Mouse (Mus musculus): ENCODE measurements at regions not wholly inside any gene's neighbourhood (a gene's known extent, or its start where the extent isn't known, plus 50 kb on each side); places are given as distances from the start of the nearest gene placed in this dataset.
"Not testable (repeated sequence)": the region's sequence is repeated elsewhere in the genome, so short reads cannot be mapped to it uniquely, and the experiment has no call there.

GRCm38 (mm10) chr16:15175516-15175915 is 141.7 kb upstream of the Gm21897 start:
- DNase-seq (ENCODE audit: low spot score), result no peak

GRCm38 (mm10) chr16:15185714-15186113 is 131.5 kb upstream of the Gm21897 start:
- DNase-seq (ENCODE audit: low spot score), result no peak

GRCm38 (mm10) chr16:15194926-15195711 is 122.1 kb upstream of the Gm21897 start:
- DNase-seq (ENCODE audit: low spot score), result peak; percentile 80

- not testable (repeated sequence) for DNase-seq (ENCODE audit: low spot score)
Observed at GRCm38 (mm10) chr16:15195931-15196330, 121.3 kb upstream of the Gm21897 start.

GRCm38 (mm10) chr16:15196855-15197254 is 120.4 kb upstream of the Gm21897 start:
- DNase-seq (ENCODE audit: low spot score), result no peak

GRCm38 (mm10) chr16:15215921-15216320 is 101.3 kb upstream of the Gm21897 start:
- DNase-seq (ENCODE audit: low spot score), result no peak

- peak; percentile 42 for DNase-seq (ENCODE audit: low spot score)
Observed at GRCm38 (mm10) chr16:15220961-15221547, 96.2 kb upstream of the Gm21897 start.

- DNase-seq (ENCODE audit: low spot score), result no peak
Observed at GRCm38 (mm10) chr16:15237836-15238235, 79.4 kb upstream of the Gm21897 start.

GRCm38 (mm10) chr16:15238449-15238848 is 78.8 kb upstream of the Gm21897 start:
- DNase-seq (ENCODE audit: low spot score), result no peak

GRCm38 (mm10) chr16:15250186-15250585 is 67.1 kb upstream of the Gm21897 start:
- no peak for DNase-seq (ENCODE audit: low spot score)

- DNase-seq (ENCODE audit: low spot score), result no peak
Observed at GRCm38 (mm10) chr16:15251686-15252085, 65.6 kb upstream of the Gm21897 start.

- DNase-seq (ENCODE audit: low spot score), result no peak
Observed at GRCm38 (mm10) chr16:15252666-15253347, 64.5 kb upstream of the Gm21897 start.

GRCm38 (mm10) chr16:15253348-15253693 is 63.9 kb upstream of the Gm21897 start:
- no peak for DNase-seq (ENCODE audit: low spot score)

GRCm38 (mm10) chr16:15254669-15255068 is 62.6 kb upstream of the Gm21897 start:
- no peak for DNase-seq (ENCODE audit: low spot score)

GRCm38 (mm10) chr16:15259474-15259873 is 57.8 kb upstream of the Gm21897 start:
- DNase-seq (ENCODE audit: low spot score), result no peak

GRCm38 (mm10) chr16:15260069-15260468 is 57.2 kb upstream of the Gm21897 start:
- no peak for DNase-seq (ENCODE audit: low spot score)

Data from embryo, embryonic 10 days (tissue).